Mouse (Mus musculus) stomach, embryonic 16.5 days (tissue): Measurements from ENCODE around the gene Fibp. TPM values are rescaled to one million over a fixed set of nuclear protein-coding genes. Genes with fewer than 3 reads are reported as not detected.

ENCODE experiments used
- ATAC-seq: fragments of 200-750 bp; cut with Nextera tagmentation; 2 replicates; pipeline ENCODE4 v1.8.0; 2017; ENCODE audit warnings: moderate number of reproducible peaks, moderate TSS enrichment; ENCODE audit not compliant: insufficient read depth, low FRiP score
- H3K27ac ChIP-seq: fragments of 300-500 bp; sonication (generic); 2 replicates; pipeline ENCODE4 v1.5.1; 2014; ENCODE audit warnings: low read length
- H3K27me3 ChIP-seq: fragments of 300-500 bp; sonication (generic); 2 replicates; pipeline ENCODE4 v1.6.1; 2014; ENCODE audit warnings: low read length, control low read depth, mixed read lengths; ENCODE audit not compliant: control insufficient read depth, insufficient read depth
- H3K36me3 ChIP-seq: fragments of 300-500 bp; sonication (generic); 2 replicates; pipeline ENCODE4 v1.6.1; 2014; ENCODE audit warnings: low read length; ENCODE audit not compliant: control insufficient read depth, insufficient read depth
- H3K4me1 ChIP-seq: fragments of 300-500 bp; sonication (generic); 2 replicates; pipeline ENCODE4 v1.6.1; 2014; ENCODE audit warnings: low read length, control low read depth, mixed read lengths; ENCODE audit not compliant: control insufficient read depth, insufficient read depth
- H3K4me2 ChIP-seq: fragments of 300-500 bp; sonication (generic); 2 replicates; pipeline ENCODE4 v1.6.1; 2014; ENCODE audit warnings: low read depth, low read length, mixed read lengths
- H3K4me3 ChIP-seq: fragments of 300-500 bp; sonication (generic); replicated peaks from 2 replicates; pipeline ENCODE4 v1.5.1; 2014; ENCODE audit warnings: mild to moderate bottlenecking, low read length
- H3K9ac ChIP-seq: fragments of 300-500 bp; sonication (generic); 2 replicates; pipeline ENCODE4 v1.6.1; 2014; ENCODE audit warnings: low read length
- H3K9me3 ChIP-seq: fragments of 300-500 bp; sonication (generic); replicated peaks from 2 replicates; pipeline ENCODE4 v1.6.1; 2016; ENCODE audit warnings: low read length, control low read depth; ENCODE audit not compliant: control insufficient read depth
- WGBS: fragments of 180-500 bp; shearing (Covaris S2); extraction: QIAGEN DNeasy Blood & Tissue Kit; methylation state at CpG from one replicate; pipeline ENCODE4 v1.1.7; 2014; 5-methylcytosine and 5-hydroxymethylcytosine counted together
- polyA plus RNA-seq: library from polyadenylated mRNA; unstranded; fragments of >200 nt; fragmentation: Nextera tagmentation; extraction: Ambion mirVana; gene quantifications from 2 replicates; pipeline ENCODE4 v1.2.1, GENCODE M21; 2015

Fibp gene
- polyA plus RNA-seq, 1 experiment from 2014 or later: 98.3 TPM

DNA sequence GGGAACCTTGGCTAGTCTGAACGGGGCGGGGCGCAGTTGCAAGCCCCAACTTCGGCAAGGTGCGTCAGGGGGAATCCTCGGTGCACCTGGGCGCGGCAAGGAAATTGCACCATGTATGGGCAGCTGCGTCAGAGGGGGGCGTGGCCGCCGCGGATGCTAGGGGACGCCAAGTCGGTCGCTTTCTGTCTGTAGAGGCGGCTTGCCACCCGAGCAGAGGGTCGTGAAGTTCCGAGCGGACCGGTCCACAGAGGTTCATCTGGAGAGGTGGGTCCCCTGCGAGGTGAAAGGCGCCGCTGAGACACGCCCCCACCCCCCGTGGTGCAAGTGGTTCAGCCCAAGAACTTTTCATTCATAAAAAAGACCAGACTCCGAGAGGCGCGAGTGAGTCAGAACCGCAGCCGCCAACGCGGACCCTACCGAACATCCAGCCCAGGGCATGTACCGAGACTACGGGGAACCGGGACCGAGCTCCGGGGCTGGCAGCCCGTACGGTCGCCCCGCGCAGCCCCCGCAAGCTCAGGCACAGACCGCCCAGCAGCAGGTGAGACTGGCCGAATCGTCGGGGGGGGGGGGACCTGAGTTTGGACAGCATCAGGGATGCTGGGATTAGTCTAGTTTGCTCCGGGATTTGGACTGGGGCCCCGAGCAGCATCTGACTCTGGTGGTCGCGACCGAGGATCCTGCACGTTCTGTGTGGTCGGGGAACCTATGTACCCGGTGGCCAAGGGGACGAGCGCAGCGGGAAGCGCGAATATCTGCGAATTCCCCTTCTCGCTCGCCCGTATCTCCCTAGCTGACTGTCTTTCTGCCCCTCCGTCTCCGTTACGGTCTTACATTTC, 12.7 kb upstream of the Fibp start, which contains the start of gene Fosl1:
Fosl1 (plus strand) TSS at position 33 of the 839 bp plus-strand sequence.
- Histone ChIP-seq H3K36me3 (no peaks in the 10 kb centered on the region), H3K27me3 (peaks cover 36% of the 10 kb centered on the region), H3K4me1 (peaks cover 15% of the 10 kb centered on the region), H3K9ac (peak within 1 kb of the TSS; percentile 30), H3K9me3 (no peaks in the 10 kb centered on the region), H3K27ac (no peak within 1 kb of the TSS), H3K4me2 (peak within 1 kb of the TSS; percentile 99), H3K4me3 (peak within 1 kb of the TSS; percentile 57)
- under 1% methylated on average over 70 of the region's 70 CpGs for WGBS
- ATAC-seq: peak; percentile 73

- peak overlapping the region; percentile 99 for H3K4me2 ChIP-seq
- 5% methylated on average over 36 of the region's 36 CpGs for WGBS
- peak overlapping the region; percentile 57 for H3K4me3 ChIP-seq
- no peak overlapping the region for H3K27ac ChIP-seq
- peaks cover 36% of the 10 kb centered on the region for H3K27me3 ChIP-seq
- H3K4me1 ChIP-seq: peaks cover 15% of the 10 kb centered on the region
- no peaks in the 10 kb centered on the region for H3K36me3 ChIP-seq
- no peak for ATAC-seq
- H3K9ac ChIP-seq: peak overlapping the region; percentile 30; the same call in 1 of the 2 replicates
- H3K9me3 ChIP-seq: no peaks in the 10 kb centered on the region
These were observed 11.9 kb upstream of the Fibp start for GRCm38 (mm10) chr19:5448354-5449150.

GRCm38 (mm10) chr19:5449673-5450072, 10.7 kb upstream of the Fibp start:
- Histone ChIP-seq H3K9me3 (no peaks in the 10 kb centered on the region), H3K27ac (no peak overlapping the region), H3K27me3 (peaks cover 36% of the 10 kb centered on the region), H3K4me2 (no peak overlapping the region), H3K4me3 (no peak overlapping the region), H3K36me3 (no peaks in the 10 kb centered on the region), H3K4me1 (peaks cover 15% of the 10 kb centered on the region), H3K9ac (no peak overlapping the region)
- ATAC-seq: no peak
- WGBS: 69% methylated on average over 3 of the region's 3 CpGs

DNA sequence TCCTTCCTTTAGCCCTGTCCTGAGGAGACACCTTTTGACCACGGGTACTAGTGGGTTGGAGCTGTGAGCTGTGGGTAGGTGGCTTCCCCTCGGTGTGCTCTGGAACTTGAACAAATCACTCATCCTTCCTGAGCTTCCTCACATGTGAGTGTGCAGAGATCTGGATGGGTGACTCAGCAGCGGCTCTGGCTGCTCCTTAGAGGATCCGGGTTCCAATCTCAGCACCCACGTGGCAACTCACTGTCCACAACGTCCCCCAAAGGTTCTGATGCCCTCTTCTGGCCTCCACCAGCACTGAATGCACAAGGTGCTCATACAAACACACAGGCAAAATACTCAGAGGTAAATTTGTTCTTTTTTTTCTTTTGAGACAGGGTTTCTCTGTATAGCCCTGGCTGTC, 8.6 kb upstream of the Fibp start:
- 74% methylated on average over 6 of the region's 6 CpGs for WGBS

DNA sequence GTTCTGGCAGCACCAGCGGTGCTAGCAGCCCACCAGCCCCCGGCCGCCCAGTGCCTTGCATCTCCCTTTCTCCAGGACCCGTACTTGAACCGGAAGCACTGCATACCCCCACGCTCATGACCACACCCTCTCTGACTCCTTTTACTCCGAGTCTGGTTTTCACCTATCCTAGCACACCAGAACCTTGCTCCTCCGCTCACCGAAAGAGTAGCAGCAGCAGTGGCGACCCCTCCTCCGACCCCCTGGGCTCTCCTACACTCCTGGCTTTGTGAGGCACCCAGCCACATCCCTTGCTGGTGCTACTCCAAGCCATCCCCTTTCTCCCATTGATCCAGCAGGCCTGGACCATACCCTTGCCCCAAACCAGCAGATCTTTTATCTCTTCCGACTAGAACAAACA, 5.4 kb upstream of the Fibp start:
- Histone ChIP-seq H3K4me1 (peaks cover 29% of the 10 kb centered on the region), H3K4me3 (peak overlapping the region; percentile 75), H3K9me3 (no peaks in the 10 kb centered on the region), H3K27ac (no peak overlapping the region), H3K9ac (peak overlapping the region; percentile 88; the same call in 1 of the 2 replicates), H3K36me3 (no peaks in the 10 kb centered on the region), H3K4me2 (peak overlapping the region; percentile 83), H3K27me3 (peaks cover 2% of the 10 kb centered on the region)
- no peak for ATAC-seq
- 75% methylated on average over 12 of the region's 12 CpGs for WGBS

More for the DNA sequence above, 8.6 kb upstream of the Fibp start:
- peaks cover 32% of the 10 kb centered on the region for H3K27me3 ChIP-seq
- ATAC-seq: no peak
- H3K4me1 ChIP-seq: peaks cover 33% of the 10 kb centered on the region
- H3K9ac ChIP-seq: no peak overlapping the region
- H3K36me3 ChIP-seq: no peaks in the 10 kb centered on the region
- H3K9me3 ChIP-seq: no peaks in the 10 kb centered on the region
- H3K4me3 ChIP-seq: no peak overlapping the region
- no peak overlapping the region for H3K4me2 ChIP-seq
- no peak overlapping the region for H3K27ac ChIP-seq

DNA sequence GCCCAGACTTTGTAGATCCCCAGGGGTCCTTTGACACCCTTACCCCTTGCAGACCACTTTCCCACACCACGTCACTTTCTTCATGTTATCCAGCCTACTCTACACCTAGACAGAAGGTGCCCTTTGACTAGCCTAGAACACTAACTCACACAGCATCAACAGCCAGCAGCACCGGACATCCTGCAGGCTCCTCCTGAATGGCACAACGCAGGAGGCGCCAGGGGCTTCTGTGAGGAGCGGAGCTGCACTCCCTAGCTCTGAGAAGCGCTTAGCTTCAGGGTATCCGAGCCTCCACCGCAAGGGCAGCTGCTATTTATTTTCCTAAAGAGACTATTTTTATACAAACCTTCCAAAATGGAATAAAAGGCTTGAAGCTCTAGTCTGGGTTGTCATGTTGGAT, 4.8 kb upstream of the Fibp start:
- H3K36me3 ChIP-seq: no peaks in the 10 kb centered on the region
- H3K27ac ChIP-seq: no peak overlapping the region
- no peaks in the 10 kb centered on the region for H3K27me3 ChIP-seq
- peak overlapping the region; percentile 75 for H3K4me3 ChIP-seq
- H3K9ac ChIP-seq: peak overlapping the region; percentile 88
- ATAC-seq: no peak
- H3K4me1 ChIP-seq: peaks cover 30% of the 10 kb centered on the region
- H3K4me2 ChIP-seq: peak overlapping the region; percentile 83
- WGBS: 55% methylated on average over 8 of the region's 8 CpGs
- no peaks in the 10 kb centered on the region for H3K9me3 ChIP-seq

- ATAC-seq: no peak
- 3% methylated on average over 26 of the region's 26 CpGs for WGBS
- no peaks in the 10 kb centered on the region for H3K9me3 ChIP-seq
These were observed 4.0 kb upstream of the Fibp start for GRCm38 (mm10) chr19:5456241-5456921.

GRCm38 (mm10) chr19:5456922-5457745, 3.3 kb upstream of the Fibp start:
- Histone ChIP-seq H3K9ac (peak overlapping the region; percentile 88), H3K27me3 (no peaks in the 10 kb centered on the region), H3K4me1 (peaks cover 37% of the 10 kb centered on the region), H3K4me2 (peak overlapping the region; percentile 83), H3K9me3 (no peaks in the 10 kb centered on the region), H3K27ac (peak overlapping the region; percentile 91), H3K36me3 (peaks cover 5% of the 10 kb centered on the region; the same call in 1 of the 2 replicates), H3K4me3 (peak overlapping the region; percentile 75)
- under 1% methylated on average over 70 of the region's 70 CpGs for WGBS
- peak; percentile 92 for ATAC-seq

More at GRCm38 (mm10) chr19:5456241-5456921, 4.0 kb upstream of the Fibp start:
- peak overlapping the region; percentile 91 for H3K27ac ChIP-seq
- H3K9ac ChIP-seq: peak overlapping the region; percentile 88
- peak overlapping the region; percentile 83 for H3K4me2 ChIP-seq
- H3K4me3 ChIP-seq: peak overlapping the region; percentile 75
- no peaks in the 10 kb centered on the region for H3K36me3 ChIP-seq
- peaks cover 35% of the 10 kb centered on the region for H3K4me1 ChIP-seq
- H3K27me3 ChIP-seq: no peaks in the 10 kb centered on the region
